Mouse (Mus musculus) hindbrain, embryonic 16.5 days (tissue): Measurements from ENCODE around the gene Pet117. TPM values are rescaled to one million over a fixed set of nuclear protein-coding genes. Genes with fewer than 3 reads are reported as not detected.

ENCODE experiments used
- ATAC-seq: fragments of 200-750 bp; cut with Nextera tagmentation; 2 replicates; pipeline ENCODE4 v1.8.0; 2017; ENCODE audit warnings: moderate TSS enrichment, moderate library complexity
- H3K27ac ChIP-seq: fragments of 300-500 bp; sonication (generic); 2 replicates; pipeline ENCODE4 v1.5.1; 2014; ENCODE audit warnings: low read depth, mild to moderate bottlenecking, control low read depth, low read length, moderate library complexity
- H3K27me3 ChIP-seq: fragments of 300-500 bp; sonication (generic); replicated peaks from 2 replicates; pipeline ENCODE4 v1.6.1; 2014; ENCODE audit warnings: low read length; ENCODE audit not compliant: control insufficient read depth, insufficient read depth
- H3K36me3 ChIP-seq: fragments of 300-500 bp; sonication (generic); 2 replicates; pipeline ENCODE4 v1.6.1; 2014; ENCODE audit warnings: mild to moderate bottlenecking, low read length, moderate library complexity, mixed read lengths; ENCODE audit not compliant: control insufficient read depth, insufficient read depth
- H3K4me1 ChIP-seq: fragments of 300-500 bp; sonication (generic); 2 replicates; pipeline ENCODE4 v1.6.1; 2014; ENCODE audit warnings: low read depth, low read length; ENCODE audit not compliant: control insufficient read depth, insufficient read depth
- H3K4me2 ChIP-seq: fragments of 300-500 bp; sonication (generic); 2 replicates; pipeline ENCODE4 v1.6.1; 2014; ENCODE audit warnings: mild to moderate bottlenecking, low read length, control low read depth, moderate library complexity
- H3K4me3 ChIP-seq: fragments of 300-500 bp; sonication (generic); 2 replicates; pipeline ENCODE4 v1.5.1; 2014; ENCODE audit warnings: mild to moderate bottlenecking, low read length, control low read depth, moderate library complexity
- H3K9ac ChIP-seq: fragments of 300-500 bp; sonication (generic); 2 replicates; pipeline ENCODE4 v1.6.1; 2014; ENCODE audit warnings: low read depth, mild to moderate bottlenecking, control low read depth, low read length, moderate library complexity
- H3K9me3 ChIP-seq: fragments of 300-500 bp; sonication (generic); 2 replicates; pipeline ENCODE4 v1.6.1; 2014; ENCODE audit warnings: mild to moderate bottlenecking, low read length, moderate library complexity; ENCODE audit not compliant: control insufficient read depth
- WGBS: fragments of 180-500 bp; shearing (Covaris S2); extraction: QIAGEN DNeasy Blood & Tissue Kit; methylation state at CpG from one replicate; pipeline ENCODE4 v1.1.7; 2014; 5-methylcytosine and 5-hydroxymethylcytosine counted together
- polyA plus RNA-seq: library from polyadenylated mRNA; unstranded; fragments of >200 nt; fragmentation: Nextera tagmentation; extraction: Ambion mirVana; gene quantifications from 2 replicates; pipeline ENCODE4 v1.2.1, GENCODE M21; 2015

Pet117 gene
- polyA plus RNA-seq, 1 experiment from 2014 or later, result 2.2 TPM

GRCm38 (mm10) chr2:144371566-144371965 lies 2.8 kb downstream of the Pet117 start:
- Histone ChIP-seq H3K36me3 (peaks cover 5% of the 10 kb centered on the region; the same call in 1 of the 2 replicates), H3K27me3 (no peaks in the 10 kb centered on the region), H3K4me1 (peaks cover 12% of the 10 kb centered on the region), H3K4me3 (no peak overlapping the region), H3K27ac (no peak overlapping the region), H3K4me2 (no peak overlapping the region), H3K9me3 (no peaks in the 10 kb centered on the region), H3K9ac (no peak overlapping the region)
- WGBS, result 92% methylated on average over 4 of the region's 4 CpGs
- no peak for ATAC-seq

- WGBS, result 93% methylated on average over 9 of the region's 9 CpGs
- Histone ChIP-seq H3K36me3 (peaks cover 11% of the 10 kb centered on the region; the same call in 1 of the 2 replicates), H3K27ac (no peak overlapping the region), H3K9me3 (no peaks in the 10 kb centered on the region), H3K9ac (no peak overlapping the region), H3K4me1 (peaks cover 12% of the 10 kb centered on the region), H3K27me3 (no peaks in the 10 kb centered on the region), H3K4me2 (no peak overlapping the region), H3K4me3 (no peak overlapping the region)
- no peak for ATAC-seq
These were observed 4.3 kb downstream of the Pet117 start for GRCm38 (mm10) chr2:144373063-144373462.

- Histone ChIP-seq H3K27ac (no peak overlapping the region), H3K36me3 (peaks cover 14% of the 10 kb centered on the region; the same call in 1 of the 2 replicates), H3K4me3 (no peak overlapping the region)
These were observed 6.4 kb downstream of the Pet117 start for GRCm38 (mm10) chr2:144375063-144375703.

GRCm38 (mm10) chr2:144381293-144381692 lies 12.5 kb downstream of the Pet117 start:
- Histone ChIP-seq H3K27me3 (no peaks in the 10 kb centered on the region), H3K4me2 (no peak overlapping the region), H3K36me3 (peaks cover 21% of the 10 kb centered on the region), H3K9me3 (no peaks in the 10 kb centered on the region), H3K9ac (no peak overlapping the region), H3K4me3 (no peak overlapping the region), H3K27ac (no peak overlapping the region), H3K4me1 (no peaks in the 10 kb centered on the region)
- 73% methylated on average over 3 of the region's 3 CpGs for WGBS
- ATAC-seq, result no peak

More at GRCm38 (mm10) chr2:144375063-144375703, 6.4 kb downstream of the Pet117 start:
- WGBS, result 93% methylated on average over 10 of the region's 10 CpGs
- Histone ChIP-seq H3K27me3 (no peaks in the 10 kb centered on the region), H3K9me3 (no peaks in the 10 kb centered on the region), H3K4me2 (no peak overlapping the region), H3K9ac (no peak overlapping the region), H3K4me1 (peaks cover 7% of the 10 kb centered on the region)
- ATAC-seq, result no peak

- Histone ChIP-seq H3K4me3 (no peak overlapping the region), H3K9me3 (no peaks in the 10 kb centered on the region), H3K36me3 (peaks cover 20% of the 10 kb centered on the region), H3K27ac (no peak overlapping the region), H3K9ac (no peak overlapping the region), H3K27me3 (no peaks in the 10 kb centered on the region), H3K4me2 (no peak overlapping the region), H3K4me1 (no peaks in the 10 kb centered on the region)
- ATAC-seq, result no peak
- WGBS, result 92% methylated on average over 4 of the region's 4 CpGs
These were observed 12.9 kb downstream of the Pet117 start for GRCm38 (mm10) chr2:144381741-144382140.

- Histone ChIP-seq H3K36me3 (peaks cover 18% of the 10 kb centered on the region), H3K9me3 (no peaks in the 10 kb centered on the region), H3K9ac (no peak overlapping the region), H3K27ac (no peak overlapping the region), H3K4me1 (no peaks in the 10 kb centered on the region), H3K27me3 (no peaks in the 10 kb centered on the region), H3K4me3 (no peak overlapping the region), H3K4me2 (no peak overlapping the region)
- WGBS, result 88% methylated on average over 7 of the region's 7 CpGs
- no peak for ATAC-seq
These were observed 13.9 kb downstream of the Pet117 start for GRCm38 (mm10) chr2:144382624-144383138.

GRCm38 (mm10) chr2:144386296-144386695 lies 17.5 kb downstream of the Pet117 start:
- 64% methylated on average over 2 of the region's 2 CpGs for WGBS

GRCm38 (mm10) chr2:144388416-144388815 lies 19.6 kb downstream of the Pet117 start:
- Histone ChIP-seq H3K4me1 (no peaks in the 10 kb centered on the region), H3K27me3 (no peaks in the 10 kb centered on the region), H3K9me3 (no peaks in the 10 kb centered on the region), H3K36me3 (peaks cover 31% of the 10 kb centered on the region), H3K27ac (no peak overlapping the region), H3K4me3 (no peak overlapping the region), H3K4me2 (no peak overlapping the region), H3K9ac (no peak overlapping the region)
- WGBS, result 50% methylated on average over 3 of the region's 3 CpGs
- ATAC-seq, result no peak

More at GRCm38 (mm10) chr2:144386296-144386695, 17.5 kb downstream of the Pet117 start:
- no peak for ATAC-seq
- Histone ChIP-seq H3K36me3 (peaks cover 31% of the 10 kb centered on the region), H3K9ac (no peak overlapping the region), H3K4me2 (no peak overlapping the region), H3K27me3 (no peaks in the 10 kb centered on the region), H3K27ac (no peak overlapping the region), H3K9me3 (no peaks in the 10 kb centered on the region), H3K4me1 (no peaks in the 10 kb centered on the region), H3K4me3 (no peak overlapping the region)

GRCm38 (mm10) chr2:144399531-144399930 lies 30.7 kb downstream of the Pet117 start:
- WGBS, result 97% methylated on average over 4 of the region's 4 CpGs
- H3K27ac ChIP-seq, result no peak overlapping the region
- H3K27me3 ChIP-seq, result no peaks in the 10 kb centered on the region
- ATAC-seq, result no peak
- no peak overlapping the region for H3K4me3 ChIP-seq
- no peak overlapping the region for H3K9ac ChIP-seq
- no peaks in the 10 kb centered on the region for H3K4me1 ChIP-seq
- H3K4me2 ChIP-seq, result no peak overlapping the region
- no peaks in the 10 kb centered on the region for H3K9me3 ChIP-seq
- H3K36me3 ChIP-seq, result peaks cover 38% of the 10 kb centered on the region
